Mouse (Mus musculus) midbrain, embryonic 14.5 days (tissue): ENCODE data around the gene Gm17783. TPM values are rescaled to one million over a fixed set of nuclear protein-coding genes. Genes with fewer than 3 reads are reported as not detected.
"Not testable (repeated sequence)": the region's sequence is repeated elsewhere in the genome, so short reads cannot be mapped to it uniquely, and the experiment has no call there.

Experiments used
- ATAC-seq: fragments of 200-750 bp; cut with Nextera tagmentation; 2 replicates; pipeline ENCODE4 v1.8.0; 2017; ENCODE audit warnings: moderate number of reproducible peaks, moderate library complexity; ENCODE audit not compliant: low FRiP score, low TSS enrichment
- DNase-seq: peaks from one replicate; pipeline ENCODE4 v3.0.0-alpha.2; 2015
- H3K27ac ChIP-seq: fragments of 300-500 bp; sonication (generic); replicated peaks from 2 replicates; pipeline ENCODE4 v1.5.1; 2014; ENCODE audit warnings: mild to moderate bottlenecking, low read depth, low read length, moderate library complexity
- H3K27me3 ChIP-seq: fragments of 300-500 bp; sonication (generic); 2 replicates; pipeline ENCODE4 v1.6.1; 2014; ENCODE audit warnings: low read length, control low read depth, mixed read lengths; ENCODE audit not compliant: control insufficient read depth, insufficient read depth
- H3K36me3 ChIP-seq: fragments of 300-500 bp; sonication (generic); 2 replicates; pipeline ENCODE4 v1.6.1; 2014; ENCODE audit warnings: low read length, control low read depth; ENCODE audit not compliant: control insufficient read depth, insufficient read depth
- H3K4me1 ChIP-seq: fragments of 300-500 bp; sonication (generic); 2 replicates; pipeline ENCODE4 v1.6.1; 2014; ENCODE audit warnings: mild to moderate bottlenecking, antibody characterized with exemption, low read length, control low read depth; ENCODE audit not compliant: control insufficient read depth, insufficient read depth
- H3K4me2 ChIP-seq: fragments of 300-500 bp; sonication (generic); 2 replicates; pipeline ENCODE4 v1.6.1; 2014; ENCODE audit warnings: mild to moderate bottlenecking, low read length, moderate library complexity
- H3K4me3 ChIP-seq: fragments of 300-500 bp; sonication (generic); replicated peaks from 2 replicates; pipeline ENCODE4 v1.5.1; 2014; ENCODE audit warnings: low read depth, low read length
- H3K9ac ChIP-seq: fragments of 300-500 bp; sonication (generic); replicated peaks from 2 replicates; pipeline ENCODE4 v1.6.1; 2014; ENCODE audit warnings: mild to moderate bottlenecking, low read length, moderate library complexity
- H3K9me3 ChIP-seq: fragments of 300-500 bp; sonication (generic); 2 replicates; pipeline ENCODE4 v1.6.1; 2016; ENCODE audit warnings: low read length, control low read depth, mixed read lengths; ENCODE audit not compliant: control insufficient read depth
- WGBS: fragments of 180-500 bp; shearing (Covaris S2); extraction: QIAGEN DNeasy Blood & Tissue Kit; methylation state at CpG from one replicate; pipeline ENCODE4 v1.1.7; 2014; 5-methylcytosine and 5-hydroxymethylcytosine counted together
- polyA plus RNA-seq: library from polyadenylated mRNA; unstranded; fragments of >200 nt; fragmentation: Nextera tagmentation; extraction: Ambion mirVana; gene quantifications from 2 replicates; pipeline ENCODE4 v1.2.1, GENCODE M21; 2014

Gm17783 gene
- polyA plus RNA-seq, result not detected in 2 replicates

DNA sequence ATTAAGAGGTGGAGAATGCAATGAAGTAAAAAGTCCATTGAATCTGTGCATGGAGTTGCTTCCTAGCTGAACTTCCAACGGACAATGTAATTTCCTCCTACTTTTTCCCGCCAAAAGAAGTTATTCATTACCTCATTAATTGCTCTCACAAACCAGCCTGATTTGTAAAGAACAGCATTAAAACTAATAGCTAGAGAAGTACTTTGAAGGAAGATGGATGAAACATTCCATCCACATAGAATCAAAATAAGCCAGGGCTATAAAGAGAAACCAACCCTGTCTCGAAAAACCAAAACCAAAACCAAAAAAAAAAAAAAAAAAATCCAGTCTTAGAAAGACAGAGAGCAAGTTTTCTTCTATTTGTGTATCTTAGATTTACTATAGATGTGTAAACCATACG, at the start of gene Gm17783:
TSS of gene Gm17783 (minus strand) at position 101 of the 400 bp plus-strand sequence.
- ATAC-seq (no peak), DNase-seq (no peak)
- WGBS, result 90% methylated on average over 4 of the region's 4 CpGs
- Histone ChIP-seq H3K9me3 (no peaks in the 10 kb centered on the region), H3K4me2 (no peak within 1 kb of the TSS), H3K4me3 (no peak within 1 kb of the TSS), H3K36me3 (no peaks in the 10 kb centered on the region), H3K27me3 (no peaks in the 10 kb centered on the region), H3K9ac (no peak within 1 kb of the TSS), H3K4me1 (no peaks in the 10 kb centered on the region), H3K27ac (no peak within 1 kb of the TSS)

DNA sequence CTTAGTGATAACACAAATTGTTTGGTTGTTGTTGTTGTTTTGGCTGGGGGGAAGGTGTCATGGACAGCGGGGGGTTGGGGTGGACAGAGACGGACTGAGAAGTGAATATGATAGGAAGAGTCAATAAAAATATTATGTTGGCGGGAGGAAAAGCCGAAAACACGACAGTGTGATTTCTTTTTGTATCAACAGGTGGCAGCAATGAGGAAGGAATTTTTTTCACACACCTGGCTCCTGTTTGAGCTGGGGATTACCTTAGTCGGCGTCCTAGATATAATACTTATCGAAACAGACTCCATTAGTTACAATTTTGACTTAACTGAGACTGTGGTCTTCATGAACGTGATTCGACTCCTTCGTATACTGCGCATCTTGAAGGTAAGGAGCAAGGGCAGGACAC, 48.0 kb upstream of the Gm17783 start:
- H3K27ac ChIP-seq, result no peak overlapping the region
- no peaks in the 10 kb centered on the region for H3K9me3 ChIP-seq
- H3K9ac ChIP-seq, result no peak overlapping the region
- DNase-seq (no peak), ATAC-seq (no peak)
- H3K27me3 ChIP-seq, result no peaks in the 10 kb centered on the region
- no peaks in the 10 kb centered on the region for H3K36me3 ChIP-seq
- no peaks in the 10 kb centered on the region for H3K4me1 ChIP-seq
- H3K4me3 ChIP-seq, result no peak overlapping the region
- H3K4me2 ChIP-seq, result no peak overlapping the region
- WGBS, result 69% methylated on average over 12 of the region's 12 CpGs

GRCm38 (mm10) chr16:45572307-45572706, 40.5 kb upstream of the Gm17783 start:
- no peak for DNase-seq
- ATAC-seq, result no peak

GRCm38 (mm10) chr16:45561747-45562146, 29.9 kb upstream of the Gm17783 start:
- Histone ChIP-seq H3K4me3 (no peak overlapping the region), H3K4me1 (no peaks in the 10 kb centered on the region), H3K27ac (no peak overlapping the region), H3K36me3 (no peaks in the 10 kb centered on the region), H3K4me2 (no peak overlapping the region), H3K9ac (no peak overlapping the region), H3K9me3 (no peaks in the 10 kb centered on the region), H3K27me3 (no peaks in the 10 kb centered on the region)
- ATAC-seq (no peak), DNase-seq (no peak)
- WGBS, result 65% methylated on average over 3 of the region's 3 CpGs

More at GRCm38 (mm10) chr16:45572307-45572706, 40.5 kb upstream of the Gm17783 start:
- Histone ChIP-seq H3K4me2 (no peak overlapping the region), H3K27ac (no peak overlapping the region), H3K9me3 (no peaks in the 10 kb centered on the region), H3K4me1 (no peaks in the 10 kb centered on the region), H3K4me3 (no peak overlapping the region), H3K36me3 (no peaks in the 10 kb centered on the region), H3K9ac (no peak overlapping the region), H3K27me3 (no peaks in the 10 kb centered on the region)
- 85% methylated on average over 3 of the region's 3 CpGs for WGBS

- DNase-seq (no peak), ATAC-seq (no peak)
- H3K4me1 ChIP-seq, result no peaks in the 10 kb centered on the region
- H3K36me3 ChIP-seq, result no peaks in the 10 kb centered on the region
- H3K27me3 ChIP-seq, result no peaks in the 10 kb centered on the region
- H3K27ac ChIP-seq, result no peak overlapping the region
- H3K9ac ChIP-seq, result no peak overlapping the region
- H3K4me2 ChIP-seq, result no peak overlapping the region
- H3K4me3 ChIP-seq, result no peak overlapping the region
- H3K9me3 ChIP-seq, result no peaks in the 10 kb centered on the region
- 85% methylated on average over 2 of the region's 2 CpGs for WGBS
Observed at GRCm38 (mm10) chr16:45551579-45551978, 19.7 kb upstream of the Gm17783 start.

- Histone ChIP-seq H3K4me3 (no peak overlapping the region), H3K27me3 (no peaks in the 10 kb centered on the region), H3K4me2 (no peak overlapping the region), H3K27ac (no peak overlapping the region), H3K9me3 (no peaks in the 10 kb centered on the region), H3K9ac (no peak overlapping the region), H3K4me1 (no peaks in the 10 kb centered on the region), H3K36me3 (no peaks in the 10 kb centered on the region)
- DNase-seq (no peak), ATAC-seq (no peak)
Observed at GRCm38 (mm10) chr16:45547982-45548381, 16.1 kb upstream of the Gm17783 start.

DNA sequence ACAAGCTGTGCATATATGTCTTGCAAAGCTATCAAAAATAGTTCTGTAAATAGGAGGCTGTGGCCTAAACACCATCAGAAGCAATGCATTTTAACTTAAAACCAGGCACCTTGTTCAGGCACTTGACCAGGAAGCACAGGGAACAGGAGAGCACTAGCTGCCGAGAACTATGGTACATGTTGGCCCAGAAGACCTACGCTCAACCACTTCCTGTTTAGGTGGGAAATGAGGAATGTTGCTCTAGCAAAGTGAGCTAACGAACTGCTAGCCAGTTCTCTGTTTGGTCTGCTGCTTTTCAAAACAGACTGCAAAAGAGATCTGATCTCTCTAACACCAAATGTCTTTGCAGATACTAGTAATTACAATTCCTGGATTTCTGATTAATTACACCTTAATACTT, 12.5 kb upstream of the Gm17783 start:
- ATAC-seq (no peak), DNase-seq (no peak)
- Histone ChIP-seq H3K4me3 (no peak overlapping the region), H3K27ac (no peak overlapping the region), H3K9me3 (no peaks in the 10 kb centered on the region), H3K9ac (no peak overlapping the region), H3K4me1 (no peaks in the 10 kb centered on the region), H3K36me3 (no peaks in the 10 kb centered on the region), H3K27me3 (no peaks in the 10 kb centered on the region), H3K4me2 (no peak overlapping the region)
- WGBS, result 87% methylated on average over 3 of the region's 3 CpGs

- Histone ChIP-seq H3K4me1 (no peaks in the 10 kb centered on the region), H3K36me3 (no peaks in the 10 kb centered on the region), H3K27me3 (no peaks in the 10 kb centered on the region), H3K4me3 (no peak overlapping the region), H3K27ac (no peak overlapping the region), H3K9ac (no peak overlapping the region), H3K4me2 (no peak overlapping the region), H3K9me3 (no peaks in the 10 kb centered on the region)
- no peak for ATAC-seq
- no peak for DNase-seq
Observed at GRCm38 (mm10) chr16:45542108-45542507, 10.3 kb upstream of the Gm17783 start.

GRCm38 (mm10) chr16:45538342-45538741, 6.5 kb upstream of the Gm17783 start:
- 80% methylated on average over 1 of the region's 1 CpGs for WGBS
- H3K27me3 ChIP-seq, H3K4me1 ChIP-seq, H3K4me2 ChIP-seq, DNase-seq, H3K9me3 ChIP-seq, H3K27ac ChIP-seq, ATAC-seq, H3K4me3 ChIP-seq, H3K36me3 ChIP-seq, H3K9ac ChIP-seq: not testable (repeated sequence)
